Mouse (Mus musculus): ENCODE measurements around the gene Pate2. TPM values are rescaled to one million over a fixed set of nuclear protein-coding genes. Genes with fewer than 3 reads are reported as not detected.

The Pate2 gene
- total RNA-seq, 1 experiment from 2014 or later, result not detected

DNA sequence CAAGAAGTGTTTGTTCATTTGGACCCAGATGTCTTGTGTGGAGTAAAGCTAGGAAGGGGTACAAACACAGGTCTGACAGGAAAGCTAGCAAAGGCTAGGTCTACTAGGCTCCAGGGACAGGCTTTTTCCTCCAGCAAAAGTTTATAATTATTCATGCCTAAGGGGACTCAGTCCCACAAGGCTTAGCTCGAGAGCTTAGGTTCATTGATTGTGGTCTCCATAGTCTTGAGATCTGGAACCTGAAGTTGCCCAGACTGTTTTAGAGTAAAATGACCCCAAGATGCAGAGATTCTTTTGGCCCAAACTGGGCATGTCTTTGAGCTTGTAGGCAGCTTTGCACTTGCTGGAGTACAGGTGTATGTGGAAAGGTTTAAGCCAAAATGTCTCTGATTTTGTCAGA is 78.0 kb downstream of the Pate2 start, which contains the start of gene Pate3:
Gene Pate3, minus strand, starts transcription at position 101 of the 400 bp plus-strand sequence.
- no peak for ATAC-seq (replicated peaks; ENCODE audit: insufficient number of reproducible peaks, low FRiP score, low TSS enrichment, poor library complexity, severe bottlenecking)

DNA sequence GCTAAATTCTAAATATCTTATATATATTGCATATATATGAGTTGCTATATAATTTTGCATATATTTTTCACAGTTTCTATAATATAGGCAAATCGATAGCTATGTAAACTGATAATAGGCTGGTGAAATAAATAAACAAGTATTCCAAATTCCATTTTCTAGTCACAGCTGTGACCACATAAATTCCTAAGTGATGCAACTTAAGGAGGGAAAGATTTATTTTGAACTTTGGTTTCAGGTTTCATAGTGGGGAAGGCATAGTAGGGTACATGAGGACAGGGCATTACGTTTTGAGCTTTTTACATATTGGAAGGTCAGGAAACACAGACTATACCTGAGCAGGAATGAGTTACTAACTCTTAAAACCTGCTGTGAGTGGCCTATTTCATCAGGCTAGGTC is 103.5 kb downstream of the Pate2 start:
- ATAC-seq (replicated peaks; ENCODE audit: insufficient number of reproducible peaks, low FRiP score, low TSS enrichment, poor library complexity, severe bottlenecking), result no peak

- ATAC-seq (replicated peaks; ENCODE audit: insufficient number of reproducible peaks, low FRiP score, low TSS enrichment, poor library complexity, severe bottlenecking), result no peak
These were observed 116.9 kb downstream of the Pate2 start, which contains the start of gene Pate1 for GRCm38 (mm10) chr9:35687013-35687412. Gene Pate1 (minus strand): TSS chr9:35687390.

- no peak for ATAC-seq (replicated peaks; ENCODE audit: insufficient number of reproducible peaks, low FRiP score, low TSS enrichment, poor library complexity, severe bottlenecking)
These were observed 121.8 kb downstream of the Pate2 start for GRCm38 (mm10) chr9:35691924-35692323.

DNA sequence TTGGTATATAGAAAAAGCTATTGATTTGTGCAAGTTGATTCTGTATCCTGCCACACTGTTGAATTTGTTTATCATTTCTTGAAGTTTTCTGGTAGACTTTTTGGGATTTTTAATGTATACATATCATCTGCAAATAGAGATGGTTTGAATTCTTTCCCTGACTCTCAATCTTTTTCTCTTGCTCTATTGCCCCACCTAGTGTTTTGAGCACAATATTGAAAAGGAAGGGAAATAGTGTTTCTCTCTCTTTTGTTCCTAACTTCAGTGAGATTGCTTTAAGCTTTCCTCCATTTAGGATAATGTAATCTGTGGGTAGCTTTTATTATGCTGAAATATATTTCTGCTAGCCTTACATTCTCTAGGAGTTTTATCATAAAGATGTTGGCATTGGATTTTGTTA is 137.2 kb downstream of the Pate2 start:
- ATAC-seq (replicated peaks; ENCODE audit: insufficient number of reproducible peaks, low FRiP score, low TSS enrichment, poor library complexity, severe bottlenecking), result no peak

Other genes with a start within 250 kb of the Pate2 start
- gene Cdon, start 149.2 kb upstream of the Pate2 start, total RNA-seq (2017), result 0.19 to 0.68 TPM in 2 of 3 replicates, not detected in the other
- gene Gm1113, start 52.0 kb upstream of the Pate2 start, total RNA-seq (2017), result not detected in 3 replicates
- 0.10 to 0.64 TPM (median 0.57 TPM) in 3 replicates for gene Ddx25, start 11.8 kb upstream of the Pate2 start, total RNA-seq (2017)
- gene Pus3, start 11.7 kb upstream of the Pate2 start, total RNA-seq (2017), result 17.2 to 30.8 TPM (median 30.7 TPM) in 3 replicates
- gene Hyls1, start 114 bp downstream of the Pate2 start, total RNA-seq (2017), result 8.4 to 10.2 TPM (median 9.8 TPM) in 3 replicates
- not detected in 3 replicates for gene Pate4, start 41.7 kb downstream of the Pate2 start, total RNA-seq (2017)
- not detected in 3 replicates for gene Pate3, start 77.9 kb downstream of the Pate2 start, total RNA-seq (2017)
- gene Pate1, start 117.1 kb downstream of the Pate2 start, total RNA-seq (2017), result not detected in 3 replicates
- gene Gm17677, start 170.8 kb downstream of the Pate2 start, total RNA-seq (2017), result not detected in 3 replicates
- not detected in 3 replicates for gene Gm17727, start 207.8 kb downstream of the Pate2 start, total RNA-seq (2017)
- gene Gm27235, start 219.8 kb downstream of the Pate2 start, total RNA-seq (2017), result not detected in 3 replicates
- gene D730048I06Rik, start 219.8 kb downstream of the Pate2 start, total RNA-seq (2017), result not detected in 3 replicates

Measured in monocyte, adult 5-6 weeks (primary cell).